Mouse (Mus musculus): ENCODE measurements around the gene Dnajb7. TPM values are rescaled to one million over a fixed set of nuclear protein-coding genes. Genes with fewer than 3 reads are reported as not detected.

Dnajb7 gene
- total RNA-seq, 2 experiments from 2014 or later, result not detected

- peak; percentile 56 for DNase-seq
Observed at GRCm38 (mm10) chr15:81365246-81365645, 42.9 kb downstream of the Dnajb7 start.

GRCm38 (mm10) chr15:81364271-81364670 lies 43.8 kb downstream of the Dnajb7 start:
- no peak for DNase-seq

GRCm38 (mm10) chr15:81362501-81362900 lies 45.6 kb downstream of the Dnajb7 start:
- DNase-seq, result no peak

GRCm38 (mm10) chr15:81361417-81362015 lies 46.6 kb downstream of the Dnajb7 start:
- DNase-seq, result no peak

GRCm38 (mm10) chr15:81361022-81361404 lies 47.1 kb downstream of the Dnajb7 start:
- no peak for DNase-seq

GRCm38 (mm10) chr15:81360345-81361021 lies 47.6 kb downstream of the Dnajb7 start, which contains the start of gene Slc25a17:
Gene Slc25a17, minus strand, starts transcription at chr15:81360812.
- DNase-seq, result peak; percentile 97

GRCm38 (mm10) chr15:81359421-81359820 lies 48.7 kb downstream of the Dnajb7 start:
- DNase-seq, result no peak

GRCm38 (mm10) chr15:81358943-81359342 lies 49.2 kb downstream of the Dnajb7 start:
- DNase-seq, result peak; percentile 43

- no peak for DNase-seq
Observed at GRCm38 (mm10) chr15:81356946-81357345, 51.2 kb downstream of the Dnajb7 start.

Other genes with a start within 250 kb of the Dnajb7 start
- 10 to 100 TPM; 23.7 to 26.2 TPM for gene Mrtfa, start 217.5 kb downstream of the Dnajb7 start, total RNA-seq (2021)
- under 1 TPM; 0.18 to 0.61 TPM for gene Mchr1, start 172.8 kb downstream of the Dnajb7 start, total RNA-seq (2021)
- 100 to 1,000 TPM; 105 to 131 TPM for gene Slc25a17, start 47.5 kb downstream of the Dnajb7 start, total RNA-seq (2021)
- gene St13, start 8.2 kb downstream of the Dnajb7 start, total RNA-seq (2021), result 100 to 1,000 TPM; 172 to 192 TPM
- gene Xpnpep3, start 8.2 kb downstream of the Dnajb7 start, total RNA-seq (2021), result 10 to 100 TPM; 22.5 to 24.2 TPM
- gene Rbx1, start 58.0 kb upstream of the Dnajb7 start, total RNA-seq (2021), result 100 to 1,000 TPM; 132 to 145 TPM
- 10 to 100 TPM; 51.0 to 68.6 TPM for gene Ep300, start 177.1 kb upstream of the Dnajb7 start, total RNA-seq (2021)

Measured in adrenal gland, postnatal 10 days (tissue).